15 mouse cellular contexts compared by ENCODE assay signal in genomic region chr1:151619281-151619711, GRCm38 (mm10). TPM values are rescaled to one million over a fixed set of nuclear protein-coding genes. Genes with fewer than 3 reads are reported as not detected.
DNase-seq lines count a peak whose midpoint lies in the region; ATAC-seq and TF ChIP-seq lines count a peak whose summit lies in the region.
"Had no signal": no experiment of that assay in that cellular context is flagged by ENCODE, and none has a peak within 500 bp of the region (broad histone marks: within the 10 kb centered on the region; RNA-seq: fewer than 3 reads in every experiment).

No protein-coding gene starts in this region.

- no peak overlapping the region for H3K9ac ChIP-seq in hindbrain, embryonic 16.5 days (ENCODE audit: low read depth, low read length)
- H3K9ac ChIP-seq in hindbrain, postnatal 0 days (replicated peaks; ENCODE audit: low read length): no peak overlapping the region
- H3K9ac ChIP-seq in liver, postnatal 0 days (replicated peaks): no peak overlapping the region
- H3K9ac ChIP-seq in liver, embryonic 12.5 days: no peak overlapping the region
- H3K9ac ChIP-seq: embryonic facial prominence, embryonic 13.5 days; hindbrain, embryonic 15.5 days; liver, embryonic 13.5 days; midbrain, embryonic 12.5 days had no signal

- ATAC-seq in hindbrain, embryonic 16.5 days: peak; percentile 45; the same call in 1 of the 2 replicates
- no peak for ATAC-seq in hindbrain, postnatal 0 days
- ATAC-seq in liver, postnatal 0 days: peak; percentile 79
- ATAC-seq in liver, embryonic 12.5 days: no peak
- ATAC-seq: forebrain, embryonic 16.5 days had no signal

- DNase-seq in hindbrain, postnatal 0 days (ENCODE audit: low spot score): no peak
- no peak for DNase-seq in liver, postnatal 0 days
- DNase-seq in brain, embryonic 14.5 days (ENCODE audit: low read depth): peak; percentile 12
- peak; percentile 61 for DNase-seq in kidney, postnatal 14 days
- DNase-seq in thymus, postnatal 0 days (ENCODE audit: low spot score): no peak
- DNase-seq: cerebellum, adult 9-10 months; left cerebral cortex, postnatal 4 days; liver, embryonic 13.5 days; thymus, postnatal 4 days had no signal

- TF ChIP-seq CTCF in hindbrain, postnatal 0 days (IDR thresholded peaks at IDR 0.05; ENCODE audit: low read depth): no peak
- TF ChIP-seq CTCF in liver, postnatal 0 days (IDR thresholded peaks at IDR 0.05; ENCODE audit: low read depth): no peak
- TF ChIP-seq CTCF in brain, embryonic 14.5 days (IDR thresholded peaks at IDR 0.05; ENCODE audit: borderline replicate concordance, extremely low read depth, insufficient read depth, insufficient read length): no peak

- no peak for TF ChIP-seq POLR2A in brain, embryonic 14.5 days (IDR thresholded peaks at IDR 0.05; ENCODE audit: borderline replicate concordance, extremely low read depth, insufficient read depth, insufficient read length, poor library complexity, severe bottlenecking)

- H3K9me3 ChIP-seq in hindbrain, embryonic 16.5 days (ENCODE audit: control insufficient read depth, low read length): no peaks in the 10 kb centered on the region
- H3K9me3 ChIP-seq in hindbrain, postnatal 0 days (ENCODE audit: low read length): no peaks in the 10 kb centered on the region
- no peaks in the 10 kb centered on the region for H3K9me3 ChIP-seq in liver, postnatal 0 days (ENCODE audit: low read length)
- H3K9me3 ChIP-seq in liver, embryonic 12.5 days (replicated peaks): no peaks in the 10 kb centered on the region
- H3K9me3 ChIP-seq: embryonic facial prominence, embryonic 13.5 days; hindbrain, embryonic 15.5 days; liver, embryonic 13.5 days; midbrain, embryonic 12.5 days had no signal

- TF ChIP-seq EP300 in liver, postnatal 0 days (IDR thresholded peaks at IDR 0.05; ENCODE audit: low read depth): no peak

- no peak overlapping the region for H3K4me3 ChIP-seq in hindbrain, embryonic 16.5 days (ENCODE audit: low read length)
- H3K4me3 ChIP-seq in hindbrain, postnatal 0 days (ENCODE audit: low read length): no peak overlapping the region
- no peak overlapping the region for H3K4me3 ChIP-seq in liver, postnatal 0 days (ENCODE audit: low read depth, low read length)
- no peak overlapping the region for H3K4me3 ChIP-seq in liver, embryonic 12.5 days
- H3K4me3 ChIP-seq: embryonic facial prominence, embryonic 13.5 days; hindbrain, embryonic 15.5 days; liver, embryonic 13.5 days; midbrain, embryonic 12.5 days had no signal

- no peaks in the 10 kb centered on the region for H3K36me3 ChIP-seq in hindbrain, embryonic 16.5 days (ENCODE audit: control insufficient read depth, insufficient read depth, low read length)
- H3K36me3 ChIP-seq in hindbrain, postnatal 0 days (ENCODE audit: insufficient read depth, low read length): no peaks in the 10 kb centered on the region
- H3K36me3 ChIP-seq in liver, postnatal 0 days (replicated peaks; ENCODE audit: insufficient read depth, low read length): 0 out of 2 replicates have a peak, but pooled peaks cover 2% of the 10 kb centered on the region
- H3K36me3 ChIP-seq in liver, embryonic 12.5 days: no peaks in the 10 kb centered on the region
- H3K36me3 ChIP-seq: embryonic facial prominence, embryonic 13.5 days; hindbrain, embryonic 15.5 days; liver, embryonic 13.5 days; midbrain, embryonic 12.5 days had no signal

- 57% methylated on average over 8 of the region's 8 CpGs for WGBS in hindbrain, embryonic 16.5 days
- 54% methylated on average over 8 of the region's 8 CpGs for WGBS in hindbrain, postnatal 0 days
- WGBS in liver, postnatal 0 days (ENCODE audit: insufficient replicate concordance): 59% methylated on average over 8 of the region's 8 CpGs
- WGBS in liver, embryonic 12.5 days (ENCODE audit: insufficient replicate concordance): 70% methylated on average over 8 of the region's 8 CpGs

- H3K27ac ChIP-seq in hindbrain, embryonic 16.5 days (ENCODE audit: low read depth, low read length): no peak overlapping the region
- H3K27ac ChIP-seq in hindbrain, postnatal 0 days: no peak overlapping the region
- peak overlapping the region; percentile 77 for H3K27ac ChIP-seq in liver, postnatal 0 days (ENCODE audit: low read depth)
- H3K27ac ChIP-seq in liver, embryonic 12.5 days: no peak overlapping the region
- H3K27ac ChIP-seq: embryonic facial prominence, embryonic 13.5 days; hindbrain, embryonic 15.5 days; liver, embryonic 13.5 days; midbrain, embryonic 12.5 days had no signal

- no peaks in the 10 kb centered on the region for H3K4me1 ChIP-seq in hindbrain, embryonic 16.5 days (ENCODE audit: control insufficient read depth, insufficient read depth, low read depth, low read length)
- no peaks in the 10 kb centered on the region for H3K4me1 ChIP-seq in hindbrain, postnatal 0 days (ENCODE audit: insufficient read depth, low read length)
- H3K4me1 ChIP-seq in liver, postnatal 0 days (ENCODE audit: insufficient read depth): peaks cover 31% of the 10 kb centered on the region
- H3K4me1 ChIP-seq in liver, embryonic 12.5 days: peaks cover 35% of the 10 kb centered on the region
- H3K4me1 ChIP-seq: embryonic facial prominence, embryonic 13.5 days; midbrain, embryonic 12.5 days had no signal

- H3K27me3 ChIP-seq in hindbrain, embryonic 16.5 days (replicated peaks; ENCODE audit: control insufficient read depth, insufficient read depth, low read length): no peaks in the 10 kb centered on the region
- no peaks in the 10 kb centered on the region for H3K27me3 ChIP-seq in hindbrain, postnatal 0 days (ENCODE audit: insufficient read depth, low read length)
- no peaks in the 10 kb centered on the region for H3K27me3 ChIP-seq in liver, postnatal 0 days (ENCODE audit: insufficient read depth, low read length)
- no peaks in the 10 kb centered on the region for H3K27me3 ChIP-seq in liver, embryonic 12.5 days (replicated peaks)
- H3K27me3 ChIP-seq: embryonic facial prominence, embryonic 13.5 days; hindbrain, embryonic 15.5 days; liver, embryonic 13.5 days; midbrain, embryonic 12.5 days had no signal

- no peak overlapping the region for H3K4me2 ChIP-seq in hindbrain, embryonic 16.5 days (ENCODE audit: low read length)
- no peak overlapping the region for H3K4me2 ChIP-seq in hindbrain, postnatal 0 days (ENCODE audit: low read depth, low read length)
- H3K4me2 ChIP-seq in liver, postnatal 0 days (ENCODE audit: low read depth, low read length): no peak overlapping the region
- no peak overlapping the region for H3K4me2 ChIP-seq in liver, embryonic 12.5 days
- H3K4me2 ChIP-seq: embryonic facial prominence, embryonic 13.5 days; hindbrain, embryonic 15.5 days; liver, embryonic 13.5 days; midbrain, embryonic 12.5 days had no signal

RNA-seq across cellular contexts. Expression of gene Fam129a, which starts 48.3 kb away (rescaled TPM):
- polyA plus RNA-seq in hindbrain, embryonic 16.5 days (2015; fragmentation: Nextera tagmentation; extraction: Ambion mirVana): 0.88 and 1.4 TPM in 2 replicates
- total RNA-seq in hindbrain, postnatal 0 days (2014; rRNA removed): 1.6 and 2.6 TPM in 2 replicates
- polyA plus RNA-seq in hindbrain, postnatal 0 days (2015; fragmentation: Nextera tagmentation; extraction: Ambion mirVana): 1.7 and 2.0 TPM in 2 replicates
- polyA plus RNA-seq in liver, postnatal 0 days (2015; fragmentation: Nextera tagmentation; extraction: Ambion mirVana): 8.3 and 11.5 TPM in 2 replicates
- polyA plus RNA-seq in liver, embryonic 12.5 days (2016; fragmentation: Nextera tagmentation; extraction: Ambion mirVana): 1.9 and 2.2 TPM in 2 replicates
- 0.50 and 0.90 TPM in 2 replicates for polyA plus RNA-seq in brain, embryonic 14.5 days (2012; rRNA removed)
- 10.9 and 12.6 TPM in 2 replicates for polyA plus RNA-seq in thymus, postnatal 0 days (2015; fragmentation: Nextera tagmentation; extraction: Ambion mirVana)

Comparison
In these comparisons a context has a peak if more than half of its experiments do, and no peak if none do; other contexts are left out.
1. ATAC-seq: peak in hindbrain, embryonic 16.5 days (single experiment) and liver, postnatal 0 days (single experiment); none in hindbrain, postnatal 0 days (single experiment) and liver, embryonic 12.5 days (single experiment).
2. DNase-seq: peak in brain, embryonic 14.5 days (single experiment) and kidney, postnatal 14 days (single experiment); none in hindbrain, postnatal 0 days (single experiment), liver, postnatal 0 days (single experiment) and thymus, postnatal 0 days (single experiment).